Mouse (Mus musculus) intestine, postnatal 0 days (tissue): ENCODE measurements at regions not wholly inside any gene's neighbourhood (a gene's known extent, or its start where the extent isn't known, plus 50 kb on each side); places are given as distances from the start of the nearest gene placed in this dataset.

ENCODE experiments used
- ATAC-seq: fragments of 200-750 bp; cut with Nextera tagmentation; 2 replicates; pipeline ENCODE4 v1.8.0; 2017; ENCODE audit warnings: mild to moderate bottlenecking, moderate TSS enrichment, moderate library complexity
- H3K27ac ChIP-seq: fragments of 300-500 bp; sonication (generic); 2 replicates; pipeline ENCODE4 v1.5.1; 2014; ENCODE audit warnings: mild to moderate bottlenecking, low read depth, low read length, moderate library complexity
- H3K27me3 ChIP-seq: fragments of 300-500 bp; sonication (generic); replicated peaks from 2 replicates; pipeline ENCODE4 v1.6.1; 2014; ENCODE audit warnings: low read length, mixed read lengths; ENCODE audit not compliant: control insufficient read depth, insufficient read depth
- H3K36me3 ChIP-seq: fragments of 300-500 bp; sonication (generic); 2 replicates; pipeline ENCODE4 v1.6.1; 2014; ENCODE audit warnings: mild to moderate bottlenecking, moderate library complexity; ENCODE audit not compliant: control insufficient read depth, insufficient read depth
- H3K4me1 ChIP-seq: fragments of 300-500 bp; sonication (generic); replicated peaks from 2 replicates; pipeline ENCODE4 v1.6.1; 2014; ENCODE audit warnings: antibody characterized with exemption, low read length, mixed read lengths; ENCODE audit not compliant: control insufficient read depth, insufficient read depth
- H3K4me2 ChIP-seq: fragments of 300-500 bp; sonication (generic); replicated peaks from 2 replicates; pipeline ENCODE4 v1.6.1; 2014; ENCODE audit warnings: low read depth, mild to moderate bottlenecking, moderate library complexity
- H3K4me3 ChIP-seq: fragments of 300-500 bp; sonication (generic); 2 replicates; pipeline ENCODE4 v1.5.1; 2014; ENCODE audit warnings: low read depth, low read length
- H3K9ac ChIP-seq: fragments of 300-500 bp; sonication (generic); 2 replicates; pipeline ENCODE4 v1.6.1; 2014; ENCODE audit warnings: mild to moderate bottlenecking, low read depth, low read length
- H3K9me3 ChIP-seq: fragments of 300-500 bp; sonication (generic); 2 replicates; pipeline ENCODE4 v1.6.1; 2016; ENCODE audit warnings: mixed run types; ENCODE audit not compliant: control insufficient read depth
- CTCF ChIP-seq: sonication (generic); IDR thresholded peaks from 2 replicates; pipeline ENCODE4 v1.5.1; 2016; ENCODE audit warnings: low read depth, mild to moderate bottlenecking, control low read depth, antibody characterized with exemption, moderate library complexity
- WGBS: fragments of 180-500 bp; shearing (Covaris S2); extraction: QIAGEN DNeasy Blood & Tissue Kit; methylation state at CpG from one replicate; pipeline ENCODE4 v1.1.7; 2014; 5-methylcytosine and 5-hydroxymethylcytosine counted together

GRCm38 (mm10) chr5:63587855-63588254 lies 61.0 kb upstream of the Nwd2 start:
- no peak overlapping the region for H3K4me3 ChIP-seq
- 84% methylated on average over 4 of the region's 4 CpGs for WGBS
- H3K9ac ChIP-seq, result no peak overlapping the region
- H3K4me2 ChIP-seq, result no peak overlapping the region
- H3K36me3 ChIP-seq, result no peaks in the 10 kb centered on the region
- no peaks in the 10 kb centered on the region for H3K27me3 ChIP-seq
- no peak for ATAC-seq
- no peak overlapping the region for H3K27ac ChIP-seq
- no peaks in the 10 kb centered on the region for H3K4me1 ChIP-seq
- no peaks in the 10 kb centered on the region for H3K9me3 ChIP-seq
- TF ChIP-seq CTCF, result no peak
